Mouse (Mus musculus): Measurements from ENCODE around the gene Olfr1415. TPM values are rescaled to one million over a fixed set of nuclear protein-coding genes. Genes with fewer than 3 reads are reported as not detected.

Gene Olfr1415
- not detected in 2 replicates for polyA plus RNA-seq (2014; fragmentation: Nextera tagmentation; extraction: Ambion mirVana)

- ATAC-seq (replicated peaks; ENCODE audit: insufficient number of reproducible peaks, low FRiP score, low TSS enrichment, low read depth) = no peak
- Histone ChIP-seq H3K27ac (replicated peaks; ENCODE audit: low read depth, low read length) (no peak within 1 kb of the TSS), H3K9ac (replicated peaks; ENCODE audit: low read length) (no peak within 1 kb of the TSS), H3K36me3 (replicated peaks; ENCODE audit: control insufficient read depth, insufficient read depth, low read depth, low read length) (no peaks in the 10 kb centered on the region), H3K27me3 (ENCODE audit: control insufficient read depth, insufficient read depth, low read length) (no peaks in the 10 kb centered on the region), H3K4me1 (ENCODE audit: control insufficient read depth, insufficient read depth, low read length) (no peaks in the 10 kb centered on the region), H3K4me2 (ENCODE audit: low read depth, low read length) (no peak within 1 kb of the TSS), H3K4me3 (ENCODE audit: low read depth, low read length) (no peak within 1 kb of the TSS), H3K9me3 (replicated peaks; ENCODE audit: control insufficient read depth, low read length) (no peaks in the 10 kb centered on the region)
- no peak for DNase-seq (ENCODE audit: low spot score)
- 82% methylated on average over 2 of the region's 2 CpGs for WGBS
These were observed at the start of gene Olfr1415 for GRCm38 (mm10) chr1:92496001-92496400. Gene Olfr1415 (minus strand): TSS chr1:92496101.

GRCm38 (mm10) chr1:92539071-92539470 lies 43.2 kb upstream of the Olfr1415 start:
- 54% methylated on average over 2 of the region's 2 CpGs for WGBS
- no peak overlapping the region for H3K27ac ChIP-seq (replicated peaks; ENCODE audit: low read depth, low read length)
- H3K9ac ChIP-seq (replicated peaks; ENCODE audit: low read length) = no peak overlapping the region
- DNase-seq (ENCODE audit: low spot score) (no peak), ATAC-seq (replicated peaks; ENCODE audit: insufficient number of reproducible peaks, low FRiP score, low TSS enrichment, low read depth) (no peak)
- H3K4me3 ChIP-seq (ENCODE audit: low read depth, low read length) = no peak overlapping the region
- H3K27me3 ChIP-seq (ENCODE audit: control insufficient read depth, insufficient read depth, low read length) = no peaks in the 10 kb centered on the region
- no peak overlapping the region for H3K4me2 ChIP-seq (ENCODE audit: low read depth, low read length)
- no peaks in the 10 kb centered on the region for H3K36me3 ChIP-seq (replicated peaks; ENCODE audit: control insufficient read depth, insufficient read depth, low read depth, low read length)
- H3K9me3 ChIP-seq (replicated peaks; ENCODE audit: control insufficient read depth, low read length) = no peaks in the 10 kb centered on the region
- no peaks in the 10 kb centered on the region for H3K4me1 ChIP-seq (ENCODE audit: control insufficient read depth, insufficient read depth, low read length)

- Histone ChIP-seq H3K27me3 (ENCODE audit: control insufficient read depth, insufficient read depth, low read length) (no peaks in the 10 kb centered on the region), H3K4me3 (ENCODE audit: low read depth, low read length) (no peak overlapping the region), H3K4me2 (ENCODE audit: low read depth, low read length) (no peak overlapping the region), H3K36me3 (replicated peaks; ENCODE audit: control insufficient read depth, insufficient read depth, low read depth, low read length) (no peaks in the 10 kb centered on the region), H3K27ac (replicated peaks; ENCODE audit: low read depth, low read length) (no peak overlapping the region), H3K4me1 (ENCODE audit: control insufficient read depth, insufficient read depth, low read length) (no peaks in the 10 kb centered on the region), H3K9ac (replicated peaks; ENCODE audit: low read length) (no peak overlapping the region), H3K9me3 (replicated peaks; ENCODE audit: control insufficient read depth, low read length) (no peaks in the 10 kb centered on the region)
- no peak for ATAC-seq (replicated peaks; ENCODE audit: insufficient number of reproducible peaks, low FRiP score, low TSS enrichment, low read depth)
- 59% methylated on average over 5 of the region's 5 CpGs for WGBS
- DNase-seq (ENCODE audit: low spot score) = no peak
These were observed 41.1 kb upstream of the Olfr1415 start for GRCm38 (mm10) chr1:92536972-92537371.

GRCm38 (mm10) chr1:92523764-92524163 lies 27.9 kb upstream of the Olfr1415 start:
- Histone ChIP-seq H3K4me3 (ENCODE audit: low read depth, low read length) (no peak overlapping the region), H3K4me2 (ENCODE audit: low read depth, low read length) (no peak overlapping the region), H3K36me3 (replicated peaks; ENCODE audit: control insufficient read depth, insufficient read depth, low read depth, low read length) (no peaks in the 10 kb centered on the region), H3K9me3 (replicated peaks; ENCODE audit: control insufficient read depth, low read length) (no peaks in the 10 kb centered on the region), H3K4me1 (ENCODE audit: control insufficient read depth, insufficient read depth, low read length) (no peaks in the 10 kb centered on the region), H3K27me3 (ENCODE audit: control insufficient read depth, insufficient read depth, low read length) (no peaks in the 10 kb centered on the region), H3K27ac (replicated peaks; ENCODE audit: low read depth, low read length) (no peak overlapping the region), H3K9ac (replicated peaks; ENCODE audit: low read length) (no peak overlapping the region)
- DNase-seq (ENCODE audit: low spot score) (no peak), ATAC-seq (replicated peaks; ENCODE audit: insufficient number of reproducible peaks, low FRiP score, low TSS enrichment, low read depth) (no peak)
- 92% methylated on average over 3 of the region's 3 CpGs for WGBS

- H3K4me3 ChIP-seq (ENCODE audit: low read depth, low read length) = no peak overlapping the region
- WGBS = 21% methylated on average over 10 of the region's 10 CpGs
- H3K27me3 ChIP-seq (ENCODE audit: control insufficient read depth, insufficient read depth, low read length) = no peaks in the 10 kb centered on the region
- ATAC-seq (replicated peaks; ENCODE audit: insufficient number of reproducible peaks, low FRiP score, low TSS enrichment, low read depth) (no peak), DNase-seq (ENCODE audit: low spot score) (peak; percentile 67)
- no peaks in the 10 kb centered on the region for H3K4me1 ChIP-seq (ENCODE audit: control insufficient read depth, insufficient read depth, low read length)
- H3K9ac ChIP-seq (replicated peaks; ENCODE audit: low read length) = no peak overlapping the region
- no peaks in the 10 kb centered on the region for H3K9me3 ChIP-seq (replicated peaks; ENCODE audit: control insufficient read depth, low read length)
- H3K27ac ChIP-seq (replicated peaks; ENCODE audit: low read depth, low read length) = no peak overlapping the region
- H3K36me3 ChIP-seq (replicated peaks; ENCODE audit: control insufficient read depth, insufficient read depth, low read depth, low read length) = no peaks in the 10 kb centered on the region
- no peak overlapping the region for H3K4me2 ChIP-seq (ENCODE audit: low read depth, low read length)
These were observed 25.5 kb upstream of the Olfr1415 start for GRCm38 (mm10) chr1:92521376-92521775.

GRCm38 (mm10) chr1:92519046-92519445 lies 23.1 kb upstream of the Olfr1415 start:
- Histone ChIP-seq H3K27ac (replicated peaks; ENCODE audit: low read depth, low read length) (no peak overlapping the region), H3K4me1 (ENCODE audit: control insufficient read depth, insufficient read depth, low read length) (no peaks in the 10 kb centered on the region), H3K4me2 (ENCODE audit: low read depth, low read length) (no peak overlapping the region), H3K9ac (replicated peaks; ENCODE audit: low read length) (no peak overlapping the region), H3K4me3 (ENCODE audit: low read depth, low read length) (no peak overlapping the region), H3K36me3 (replicated peaks; ENCODE audit: control insufficient read depth, insufficient read depth, low read depth, low read length) (no peaks in the 10 kb centered on the region), H3K9me3 (replicated peaks; ENCODE audit: control insufficient read depth, low read length) (no peaks in the 10 kb centered on the region), H3K27me3 (ENCODE audit: control insufficient read depth, insufficient read depth, low read length) (no peaks in the 10 kb centered on the region)
- 82% methylated on average over 6 of the region's 6 CpGs for WGBS
- ATAC-seq (replicated peaks; ENCODE audit: insufficient number of reproducible peaks, low FRiP score, low TSS enrichment, low read depth) = no peak
- DNase-seq (ENCODE audit: low spot score) = no peak

GRCm38 (mm10) chr1:92518561-92518960 lies 22.7 kb upstream of the Olfr1415 start, which contains the start of gene Olfr1414:
Gene Olfr1414 (minus strand): TSS chr1:92518661.
- Histone ChIP-seq H3K36me3 (replicated peaks; ENCODE audit: control insufficient read depth, insufficient read depth, low read depth, low read length) (no peaks in the 10 kb centered on the region), H3K9me3 (replicated peaks; ENCODE audit: control insufficient read depth, low read length) (no peaks in the 10 kb centered on the region), H3K27ac (replicated peaks; ENCODE audit: low read depth, low read length) (no peak within 1 kb of the TSS), H3K9ac (replicated peaks; ENCODE audit: low read length) (no peak within 1 kb of the TSS), H3K4me3 (ENCODE audit: low read depth, low read length) (no peak within 1 kb of the TSS), H3K4me2 (ENCODE audit: low read depth, low read length) (no peak within 1 kb of the TSS), H3K4me1 (ENCODE audit: control insufficient read depth, insufficient read depth, low read length) (no peaks in the 10 kb centered on the region), H3K27me3 (ENCODE audit: control insufficient read depth, insufficient read depth, low read length) (no peaks in the 10 kb centered on the region)
- DNase-seq (ENCODE audit: low spot score) (no peak), ATAC-seq (replicated peaks; ENCODE audit: insufficient number of reproducible peaks, low FRiP score, low TSS enrichment, low read depth) (no peak)
- WGBS = 85% methylated on average over 3 of the region's 3 CpGs

- H3K36me3 ChIP-seq (replicated peaks; ENCODE audit: control insufficient read depth, insufficient read depth, low read depth, low read length) = no peaks in the 10 kb centered on the region
- H3K4me1 ChIP-seq (ENCODE audit: control insufficient read depth, insufficient read depth, low read length) = no peaks in the 10 kb centered on the region
- H3K4me2 ChIP-seq (ENCODE audit: low read depth, low read length) = no peak overlapping the region
- DNase-seq (ENCODE audit: low spot score) (no peak), ATAC-seq (replicated peaks; ENCODE audit: insufficient number of reproducible peaks, low FRiP score, low TSS enrichment, low read depth) (no peak)
- no peak overlapping the region for H3K27ac ChIP-seq (replicated peaks; ENCODE audit: low read depth, low read length)
- H3K9me3 ChIP-seq (replicated peaks; ENCODE audit: control insufficient read depth, low read length) = no peaks in the 10 kb centered on the region
- no peaks in the 10 kb centered on the region for H3K27me3 ChIP-seq (ENCODE audit: control insufficient read depth, insufficient read depth, low read length)
- WGBS = 81% methylated on average over 11 of the region's 11 CpGs
- no peak overlapping the region for H3K4me3 ChIP-seq (ENCODE audit: low read depth, low read length)
- H3K9ac ChIP-seq (replicated peaks; ENCODE audit: low read length) = no peak overlapping the region
These were observed 19.5 kb upstream of the Olfr1415 start for GRCm38 (mm10) chr1:92515390-92515789.
